Mouse (Mus musculus): ENCODE results near the gene Fgf15. TPM values are rescaled to one million over a fixed set of nuclear protein-coding genes. Genes with fewer than 3 reads are reported as not detected.

Gene Fgf15
- total RNA-seq (2021): not detected
- long read RNA-seq, experiment 1: 0 reads
- long read RNA-seq, experiment 2: 0 reads

- DNase-seq: peak; percentile 14
Observed at GRCm38 (mm10) chr7:144896294-144897218, at the start of gene Fgf15. Gene Fgf15 (plus strand): TSS chr7:144896531.

GRCm38 (mm10) chr7:144847067-144847466 is 49.3 kb upstream of the Fgf15 start, which contains the start of gene Fgf4:
Gene Fgf4 (plus strand): TSS chr7:144847367.
- DNase-seq: no peak

GRCm38 (mm10) chr7:144851321-144851720 is 45.0 kb upstream of the Fgf15 start:
- DNase-seq: no peak

GRCm38 (mm10) chr7:144854966-144855365 is 41.4 kb upstream of the Fgf15 start:
- DNase-seq: no peak

- DNase-seq: no peak
Observed at GRCm38 (mm10) chr7:144857158-144857557, 39.2 kb upstream of the Fgf15 start.

- DNase-seq: no peak
Observed at GRCm38 (mm10) chr7:144857826-144858342, 38.4 kb upstream of the Fgf15 start.

- DNase-seq: no peak
Observed at GRCm38 (mm10) chr7:144858702-144859101, 37.6 kb upstream of the Fgf15 start.

- no peak for DNase-seq
Observed at GRCm38 (mm10) chr7:144861056-144861768, 35.1 kb upstream of the Fgf15 start.

GRCm38 (mm10) chr7:144861769-144862070 is 34.6 kb upstream of the Fgf15 start:
- no peak for DNase-seq

- DNase-seq: no peak
Observed at GRCm38 (mm10) chr7:144862126-144862525, 34.2 kb upstream of the Fgf15 start.

GRCm38 (mm10) chr7:144862712-144863111 is 33.6 kb upstream of the Fgf15 start:
- DNase-seq: no peak

- DNase-seq: no peak
Observed at GRCm38 (mm10) chr7:144863196-144863595, 33.1 kb upstream of the Fgf15 start.

GRCm38 (mm10) chr7:144864160-144864670 is 32.1 kb upstream of the Fgf15 start:
- DNase-seq: no peak

GRCm38 (mm10) chr7:144867161-144867560 is 29.2 kb upstream of the Fgf15 start:
- DNase-seq: no peak

GRCm38 (mm10) chr7:144867602-144868001 is 28.7 kb upstream of the Fgf15 start:
- DNase-seq: no peak

- no peak for DNase-seq
Observed at GRCm38 (mm10) chr7:144872420-144872819, 23.9 kb upstream of the Fgf15 start.

- no peak for DNase-seq
Observed at GRCm38 (mm10) chr7:144873160-144873559, 23.2 kb upstream of the Fgf15 start.

- peak; percentile 39 for DNase-seq
Observed at GRCm38 (mm10) chr7:144874226-144874625, 22.1 kb upstream of the Fgf15 start.

- no peak for DNase-seq
Observed at GRCm38 (mm10) chr7:144878401-144878800, 17.9 kb upstream of the Fgf15 start.

GRCm38 (mm10) chr7:144883106-144883505 is 13.2 kb upstream of the Fgf15 start:
- DNase-seq: no peak

GRCm38 (mm10) chr7:144887672-144888071 is 8.7 kb upstream of the Fgf15 start:
- no peak for DNase-seq

GRCm38 (mm10) chr7:144888564-144889299 is 7.6 kb upstream of the Fgf15 start:
- DNase-seq: peak; percentile 69
